Mouse (Mus musculus): ENCODE measurements around the gene Ttll1. TPM values are rescaled to one million over a fixed set of nuclear protein-coding genes. Genes with fewer than 3 reads are reported as not detected.

Ttll1 gene
- total and polyA plus RNA-seq, 3 experiments = 2.5 to 9.9 (median 4.9) TPM

GRCm38 (mm10) chr15:83487477-83488115, 23.1 kb downstream of the Ttll1 start:
- no peak overlapping the region for H3K4me3 ChIP-seq (replicated peaks in 1 of 3; ENCODE audit: low read depth in 2 of 3, low read length in 2 of 3, poor library complexity in 1 of 3)
- H3K9me3 ChIP-seq (replicated peaks; ENCODE audit: low read length) = no peaks in the 10 kb centered on the region
- TF ChIP-seq SMC3 (IDR thresholded peaks at IDR 0.05; ENCODE audit: low read depth, low read length) (no peak), MAZ (IDR thresholded peaks at IDR 0.05; ENCODE audit: low read depth, low read length) (no peak), ZC3H11A (IDR thresholded peaks at IDR 0.05; ENCODE audit: low read depth, low read length) (no peak), MAX (IDR thresholded peaks at IDR 0.05; ENCODE audit: low read length) (no peak), CHD2 (IDR thresholded peaks at IDR 0.05; ENCODE audit: low read length) (no peak), MYC (IDR thresholded peaks at IDR 0.05; ENCODE audit: low read depth, low read length) (no peak), NRF1 (IDR thresholded peaks at IDR 0.05; ENCODE audit: low read depth, low read length) (no peak)
- in situ Hi-C loops (cut with MboI; ENCODE audit: low pct_ligation_motif_present, low pct_unique_long_range_greater_than_20kb, low sequenced_read_pairs) (no loop called here), dilution Hi-C loops (cut with MboI; ENCODE audit: extremely low pct_ligation_motif_present, extremely low pct_unique_long_range_greater_than_20kb, low sequenced_read_pairs) (no loop called here)
- H3K4me1 ChIP-seq (ENCODE audit: control insufficient read depth in 1 of 2, insufficient read depth in 2 of 2) = peaks cover 0 to 7% of the 10 kb centered on the region in 2 experiments; a peak in 2 of 4 replicates
- peaks cover 8 to 50% of the 10 kb centered on the region in 2 experiments for H3K36me3 ChIP-seq (replicated peaks in 1 of 2; ENCODE audit: control insufficient read depth in 1 of 2, insufficient read depth in 1 of 2, low read length in 1 of 2)
- H3K79me2 ChIP-seq (replicated peaks; ENCODE audit: control insufficient read depth, extremely low read depth, insufficient read depth, poor library complexity, severe bottlenecking) = no peaks in the 10 kb centered on the region
- no peak for DNase-seq (ENCODE audit: extremely low read depth)
- no peaks in the 10 kb centered on the region for H3K27me3 ChIP-seq (replicated peaks)
- no peak overlapping the region for H3K4me2 ChIP-seq (ENCODE audit: insufficient read depth, low read depth, poor library complexity, severe bottlenecking)
- H3K27ac ChIP-seq (ENCODE audit: insufficient read depth, low read depth) = no peak overlapping the region
- no peak overlapping the region for H3K9ac ChIP-seq (ENCODE audit: insufficient read depth, low read depth)

DNA sequence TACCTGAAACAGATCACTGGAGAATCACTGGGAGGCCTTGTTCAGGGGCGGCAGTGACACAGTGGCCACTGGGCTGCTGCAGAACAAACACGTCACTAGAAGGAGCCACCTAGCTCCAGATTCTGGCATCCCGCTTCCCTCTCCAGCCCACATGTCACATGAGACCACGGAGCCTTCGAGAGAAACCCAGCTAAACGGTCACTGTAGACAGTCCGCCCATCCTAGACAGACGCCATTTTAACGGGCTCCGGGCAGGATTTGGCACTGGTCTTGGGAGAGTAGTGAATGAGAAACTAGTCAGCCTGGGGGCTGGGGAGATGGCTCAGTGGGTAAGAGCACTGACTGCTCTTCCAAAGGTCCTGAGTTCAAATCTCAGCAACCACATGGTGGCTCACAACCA, 26.4 kb downstream of the Ttll1 start:
- Histone ChIP-seq H3K27me3 (replicated peaks) (no peaks in the 10 kb centered on the region), H3K79me2 (replicated peaks; ENCODE audit: control insufficient read depth, extremely low read depth, insufficient read depth, poor library complexity, severe bottlenecking) (no peaks in the 10 kb centered on the region), H3K4me3 (replicated peaks in 1 of 3; ENCODE audit: low read depth in 2 of 3, low read length in 2 of 3, poor library complexity in 1 of 3) (no peak overlapping the region), H3K36me3 (replicated peaks in 1 of 2; ENCODE audit: control insufficient read depth in 1 of 2, insufficient read depth in 1 of 2, low read length in 1 of 2) (peaks cover 0 to 24% of the 10 kb centered on the region in 2 experiments), H3K9me3 (replicated peaks; ENCODE audit: low read length) (no peaks in the 10 kb centered on the region), H3K4me2 (ENCODE audit: insufficient read depth, low read depth, poor library complexity, severe bottlenecking) (no peak overlapping the region), H3K27ac (ENCODE audit: insufficient read depth, low read depth) (no peak overlapping the region), H3K4me1 (ENCODE audit: control insufficient read depth in 1 of 2, insufficient read depth in 2 of 2) (peaks cover 13 to 30% of the 10 kb centered on the region in 2 experiments), H3K9ac (ENCODE audit: insufficient read depth, low read depth) (no peak overlapping the region)
- dilution Hi-C loops (cut with MboI; ENCODE audit: extremely low pct_ligation_motif_present, extremely low pct_unique_long_range_greater_than_20kb, low sequenced_read_pairs) (no loop called here), in situ Hi-C loops (cut with MboI; ENCODE audit: low pct_ligation_motif_present, low pct_unique_long_range_greater_than_20kb, low sequenced_read_pairs) (no loop called here)
- DNase-seq (ENCODE audit: extremely low read depth) = no peak
- no peak for TF ChIP-seq POLR2A (IDR thresholded peaks at IDR 0.05; ENCODE audit: low read depth, low read length)
- TF ChIP-seq RCOR1 (conservative IDR thresholded peaks at IDR 0.05; ENCODE audit: low read depth, low read length) = no peak
- TF ChIP-seq MXI1 (IDR thresholded peaks at IDR 0.05; ENCODE audit: low read depth, low read length) = no peak
- TF ChIP-seq USF1 (IDR thresholded peaks at IDR 0.05; ENCODE audit: low read depth, low read length) = no peak
- TF ChIP-seq BHLHE40 (IDR thresholded peaks at IDR 0.05; ENCODE audit: low read depth, low read length) = no peak
- no peak for TF ChIP-seq JUN (IDR thresholded peaks at IDR 0.05; ENCODE audit: insufficient read depth, low read depth, low read length)
- no peak for TF ChIP-seq EP300 (IDR thresholded peaks at IDR 0.05; ENCODE audit: low read length)
- no peak for TF ChIP-seq HCFC1 (IDR thresholded peaks at IDR 0.05; ENCODE audit: low read depth, low read length)
- TF ChIP-seq JUND (conservative IDR thresholded peaks at IDR 0.05; ENCODE audit: low read depth, low read length) = no peak
- TF ChIP-seq PAX5 (IDR thresholded peaks at IDR 0.05; ENCODE audit: low read length) = no peak
- no peak for TF ChIP-seq USF2 (conservative IDR thresholded peaks at IDR 0.05; ENCODE audit: low read depth, low read length)
- TF ChIP-seq SIN3A (IDR thresholded peaks at IDR 0.05; ENCODE audit: low read length) = no peak
- no peak for TF ChIP-seq ETS1 (conservative IDR thresholded peaks at IDR 0.05; ENCODE audit: low read depth, low read length)
- no peak for TF ChIP-seq MYC (IDR thresholded peaks at IDR 0.05; ENCODE audit: low read depth, low read length)
- TF ChIP-seq GABPA (IDR thresholded peaks at IDR 0.05; ENCODE audit: insufficient replicate concordance, low read depth, low read length) = no peak
- TF ChIP-seq ZNF384 (IDR thresholded peaks at IDR 0.05; ENCODE audit: low read depth, low read length) = no peak
- TF ChIP-seq RAD21 (IDR thresholded peaks at IDR 0.05; ENCODE audit: low read depth, low read length) = no peak
- no peak for TF ChIP-seq NELFE (IDR thresholded peaks at IDR 0.05; ENCODE audit: low read depth, low read length)
- no peak for TF ChIP-seq SMC3 (IDR thresholded peaks at IDR 0.05; ENCODE audit: low read depth, low read length)
- no peak for TF ChIP-seq ELF1 (IDR thresholded peaks at IDR 0.05; ENCODE audit: low read depth, low read length)
